Mouse (Mus musculus): Measurements from ENCODE around the gene Raet1e.
"Not testable (repeated sequence)": the region's sequence is repeated elsewhere in the genome, so short reads cannot be mapped to it uniquely, and the experiment has no call there.

GRCm38 (mm10) chr10:22206443-22206842 lies 48.1 kb downstream of the Raet1e start:
- TF ChIP-seq CTCF, POLR2A (IDR thresholded peaks at IDR 0.05; ENCODE audit: insufficient read depth, low read depth, low read length): not testable (repeated sequence)

Data from olfactory bulb, adult 2 months (tissue).